Mouse (Mus musculus) erythroid progenitor cell, adult 5-6 weeks (primary cell): Measurements from ENCODE around the gene Dnase1. TPM values are rescaled to one million over a fixed set of nuclear protein-coding genes. Genes with fewer than 3 reads are reported as not detected.

Experiments
- total RNA-seq, 2 experiments: library from RNA; stranded (forward) in 1 of 2; stranded (reverse) in 1 of 2; fragments of 150-400 nt in 1 of 2; fragments of 186-747, 209-891 nt in 1 of 2; gene quantifications; 2 replicates each; pipeline versions ENCODE4 v1.2.3 to v1.2.4; 2015 to 2017; ENCODE audit warnings: low replicate concordance in 2 of 2

Dnase1 gene
- total RNA-seq, 2 experiments from 2014 or later = not detected

Other genes with a start within 250 kb of the Dnase1 start
- not detected in 2 replicates for gene Olfr15, start 206.1 kb upstream of the Dnase1 start, total RNA-seq (2015; ENCODE audit: low replicate concordance)
- gene Olfr15, start 206.1 kb upstream of the Dnase1 start, total RNA-seq (2017; ENCODE audit: low replicate concordance) = not detected in 2 replicates
- gene Zfp174, start 189.7 kb upstream of the Dnase1 start, total RNA-seq (2015; ENCODE audit: low replicate concordance) = 0.72 TPM in 1 of 2 replicates, not detected in the other
- 0.38 TPM in 1 of 2 replicates, not detected in the other for gene Zfp174, start 189.7 kb upstream of the Dnase1 start, total RNA-seq (2017; ENCODE audit: low replicate concordance)
- 30.6 and 47.4 TPM in 2 replicates for gene Naa60, start 164.6 kb upstream of the Dnase1 start, total RNA-seq (2015; ENCODE audit: low replicate concordance)
- gene Naa60, start 164.6 kb upstream of the Dnase1 start, total RNA-seq (2017; ENCODE audit: low replicate concordance) = 17.6 and 25.1 TPM in 2 replicates
- gene Zfp597, start 152.4 kb upstream of the Dnase1 start, total RNA-seq (2015; ENCODE audit: low replicate concordance) = 4.6 and 9.4 TPM in 2 replicates
- gene Zfp597, start 152.4 kb upstream of the Dnase1 start, total RNA-seq (2017; ENCODE audit: low replicate concordance) = 7.9 and 10.8 TPM in 2 replicates
- 4.3 TPM in 1 of 2 replicates, not detected in the other for gene Gm20695, start 152.3 kb upstream of the Dnase1 start, total RNA-seq (2015; ENCODE audit: low replicate concordance)
- gene Gm20695, start 152.3 kb upstream of the Dnase1 start, total RNA-seq (2017; ENCODE audit: low replicate concordance) = not detected in 2 replicates
- gene 1700037C18Rik, start 128.3 kb upstream of the Dnase1 start, total RNA-seq (2015; ENCODE audit: low replicate concordance) = not detected in 2 replicates
- 0.64 TPM in 1 of 2 replicates, not detected in the other for gene 1700037C18Rik, start 128.3 kb upstream of the Dnase1 start, total RNA-seq (2017; ENCODE audit: low replicate concordance)
- 10.1 and 16.9 TPM in 2 replicates for gene Cluap1, start 128.1 kb upstream of the Dnase1 start, total RNA-seq (2015; ENCODE audit: low replicate concordance)
- gene Cluap1, start 128.1 kb upstream of the Dnase1 start, total RNA-seq (2017; ENCODE audit: low replicate concordance) = 7.4 and 8.8 TPM in 2 replicates
- gene Nlrc3, start 60.3 kb upstream of the Dnase1 start, total RNA-seq (2015; ENCODE audit: low replicate concordance) = 0.84 and 1.1 TPM in 2 replicates
- gene Nlrc3, start 60.3 kb upstream of the Dnase1 start, total RNA-seq (2017; ENCODE audit: low replicate concordance) = 0.45 and 1.9 TPM in 2 replicates
- gene Slx4, start 33.2 kb upstream of the Dnase1 start, total RNA-seq (2015; ENCODE audit: low replicate concordance) = 42.5 and 48.2 TPM in 2 replicates
- 50.1 and 64.4 TPM in 2 replicates for gene Slx4, start 33.2 kb upstream of the Dnase1 start, total RNA-seq (2017; ENCODE audit: low replicate concordance)
- gene Trap1, start 40.9 kb downstream of the Dnase1 start, total RNA-seq (2015; ENCODE audit: low replicate concordance) = 16.8 and 17.7 TPM in 2 replicates
- gene Trap1, start 40.9 kb downstream of the Dnase1 start, total RNA-seq (2017; ENCODE audit: low replicate concordance) = 17.7 and 24.6 TPM in 2 replicates
- 51.1 and 51.2 TPM in 2 replicates for gene Crebbp, start 177.1 kb downstream of the Dnase1 start, total RNA-seq (2015; ENCODE audit: low replicate concordance)
- 51.4 and 115 TPM in 2 replicates for gene Crebbp, start 177.1 kb downstream of the Dnase1 start, total RNA-seq (2017; ENCODE audit: low replicate concordance)